5 mouse cellular contexts compared by ENCODE assay signal in the genomic region with DNA sequence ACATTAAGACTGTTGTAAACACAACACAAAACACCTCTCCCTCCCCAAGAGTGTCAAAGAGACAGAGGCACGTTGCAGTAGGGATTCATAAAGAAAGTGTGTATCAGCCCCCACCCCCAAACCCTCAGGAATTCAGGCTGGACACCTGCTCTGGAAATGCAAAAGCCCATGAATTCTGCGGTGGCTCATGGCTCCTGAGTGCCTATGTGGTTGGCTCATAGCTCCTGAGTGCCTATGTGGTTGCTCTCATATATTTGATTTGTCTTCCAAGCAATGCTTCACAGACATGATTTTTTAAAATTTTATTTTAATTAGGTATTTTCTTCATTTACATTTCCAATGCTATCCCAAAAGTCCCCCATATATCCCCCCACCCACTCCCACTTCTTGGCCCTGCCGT.
"Had no signal": no experiment of that assay in that cellular context is flagged by ENCODE, and none has a peak within 500 bp of the region (broad histone marks: within the 10 kb centered on the region; RNA-seq: fewer than 3 reads in every experiment).

No protein-coding gene starts in this region.

- H3K27me3 ChIP-seq: intestine, embryonic 15.5 days; midbrain, embryonic 12.5 days had no signal

- H3K4me1 ChIP-seq: intestine, embryonic 15.5 days had no signal

- DNase-seq: thymus, adult 2 months; thymus, postnatal 25 days had no signal

- H3K9ac ChIP-seq: liver, embryonic 14.5 days; midbrain, embryonic 12.5 days had no signal

- H3K4me3 ChIP-seq: midbrain, embryonic 12.5 days had no signal

- H3K9me3 ChIP-seq: intestine, embryonic 15.5 days; midbrain, embryonic 12.5 days had no signal

- H3K36me3 ChIP-seq: intestine, embryonic 15.5 days; midbrain, embryonic 12.5 days had no signal

- H3K27ac ChIP-seq: liver, embryonic 14.5 days; midbrain, embryonic 12.5 days had no signal
